Mouse (Mus musculus) lung, postnatal 14 days (tissue): ENCODE results near the gene C1qtnf9.

Source experiments
- DNase-seq: peaks from one replicate; pipeline ENCODE4 v3.0.0; 2021

C1qtnf9 gene

GRCm38 (mm10) chr14:60767884-60768283 is at the start of gene C1qtnf9:
TSS of gene C1qtnf9 (plus strand) at chr14:60768134.
- DNase-seq = no peak

GRCm38 (mm10) chr14:60721304-60721703 is 46.6 kb upstream of the C1qtnf9 start:
- no peak for DNase-seq

GRCm38 (mm10) chr14:60721938-60722337 is 46.0 kb upstream of the C1qtnf9 start:
- DNase-seq = no peak

DNA sequence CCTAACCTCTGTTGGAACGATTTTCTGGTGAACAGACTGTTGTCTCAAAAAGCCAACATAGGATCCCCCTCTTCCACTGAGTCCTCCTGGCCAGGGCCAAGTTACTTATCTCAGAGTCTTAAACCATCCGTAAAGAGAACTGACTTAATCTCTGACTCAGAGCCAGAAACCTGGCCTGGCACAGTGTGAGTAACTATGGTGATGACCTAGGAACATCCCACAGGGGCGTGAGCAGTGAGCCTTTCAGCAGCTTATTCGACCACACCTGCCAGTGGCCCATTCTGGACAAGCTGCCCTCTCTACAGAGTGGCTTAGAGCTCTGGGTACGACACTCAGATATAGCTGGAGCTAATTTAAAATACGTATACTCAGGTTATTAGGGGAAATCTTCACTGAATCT is 41.8 kb upstream of the C1qtnf9 start:
- DNase-seq = no peak

DNA sequence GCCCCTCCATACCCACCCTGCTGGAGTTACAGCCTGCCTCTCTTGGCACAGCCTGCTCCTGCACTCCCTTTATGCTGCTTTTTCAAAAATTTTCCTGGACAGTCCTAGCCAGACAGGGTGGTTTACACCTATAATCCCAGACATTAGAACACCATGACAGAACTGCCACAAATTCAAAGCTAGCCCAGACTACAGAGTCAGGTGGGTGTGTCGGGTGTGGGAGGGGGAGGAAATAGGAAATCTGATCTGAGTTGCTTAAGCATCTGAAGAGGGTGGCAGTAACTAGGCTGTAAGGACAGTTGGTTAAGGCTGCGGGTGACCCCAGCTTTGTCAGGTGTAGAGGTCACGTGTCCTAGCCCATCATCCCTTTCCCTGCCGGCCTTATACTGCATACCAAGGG is 40.8 kb upstream of the C1qtnf9 start:
- no peak for DNase-seq

DNA sequence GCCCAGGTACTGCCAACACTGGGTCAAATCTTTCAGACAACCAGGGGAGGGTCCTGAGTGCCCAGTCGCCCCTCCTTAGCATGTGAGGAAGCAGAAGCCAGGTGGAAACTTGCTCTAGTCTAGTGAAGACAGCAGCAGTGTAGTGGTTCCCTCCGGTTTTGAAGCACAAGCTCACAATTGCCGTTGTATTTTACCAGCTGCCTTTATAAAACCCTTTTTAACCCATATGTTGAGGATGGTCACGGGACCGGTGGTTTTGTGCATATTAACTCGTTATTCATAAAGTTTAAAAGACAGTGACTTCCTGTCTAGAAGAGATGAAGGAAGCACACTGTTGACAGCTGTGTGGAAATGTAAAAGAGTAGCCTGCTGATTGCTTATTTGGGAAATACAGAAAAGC is 35.9 kb upstream of the C1qtnf9 start:
- no peak for DNase-seq

DNA sequence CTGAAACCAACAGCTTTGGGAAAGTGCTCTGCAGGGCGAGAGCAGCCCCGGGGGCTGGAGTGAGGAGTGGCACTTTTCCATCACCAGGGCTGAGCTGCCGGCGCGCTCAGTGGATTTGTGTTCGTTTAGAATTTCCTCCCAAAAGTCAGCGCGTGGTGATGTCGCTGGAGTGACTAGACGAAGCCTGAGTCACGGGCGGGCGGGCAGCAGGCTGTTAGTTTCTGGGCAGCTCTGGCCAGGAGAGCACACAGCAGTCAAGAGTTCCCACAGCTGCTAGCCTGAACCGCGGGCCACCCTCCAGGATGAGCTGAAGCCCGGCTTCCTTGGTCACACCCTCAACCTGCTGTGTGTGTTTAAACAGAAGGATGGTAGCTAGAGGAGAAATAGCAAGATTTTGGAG is 35.1 kb upstream of the C1qtnf9 start:
- DNase-seq = peak; percentile 55

- no peak for DNase-seq
These were observed 34.2 kb upstream of the C1qtnf9 start for GRCm38 (mm10) chr14:60733706-60734105.

DNA sequence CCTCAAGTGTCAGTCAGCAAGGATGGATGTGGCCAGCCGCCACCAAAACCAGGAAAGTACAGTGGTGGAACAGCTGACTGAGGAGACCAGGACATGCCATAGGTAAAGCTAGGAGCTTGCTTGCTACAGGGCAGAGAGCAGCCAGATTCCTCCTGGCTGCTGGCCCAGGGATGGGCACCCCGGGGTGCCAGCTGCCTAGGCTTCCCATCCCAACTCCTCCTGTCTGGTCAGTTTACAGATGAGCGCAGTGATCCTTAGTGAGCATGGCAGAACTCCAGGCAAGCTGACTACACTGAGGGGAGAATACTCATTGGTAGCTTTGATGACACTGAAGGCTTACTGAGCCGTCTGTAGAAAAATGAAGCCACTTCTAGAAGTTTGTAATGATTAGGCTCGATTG is 32.7 kb upstream of the C1qtnf9 start:
- DNase-seq = no peak

GRCm38 (mm10) chr14:60735848-60736547 is 31.9 kb upstream of the C1qtnf9 start:
- DNase-seq = no peak

- peak; percentile 54 for DNase-seq
These were observed 31.2 kb upstream of the C1qtnf9 start for GRCm38 (mm10) chr14:60736591-60737192.

- DNase-seq = no peak
These were observed 30.7 kb upstream of the C1qtnf9 start for GRCm38 (mm10) chr14:60737202-60737611.

- peak; percentile 33 for DNase-seq
These were observed 29.4 kb upstream of the C1qtnf9 start for GRCm38 (mm10) chr14:60738434-60738938.

GRCm38 (mm10) chr14:60739155-60739554 is 28.8 kb upstream of the C1qtnf9 start:
- DNase-seq = no peak

DNA sequence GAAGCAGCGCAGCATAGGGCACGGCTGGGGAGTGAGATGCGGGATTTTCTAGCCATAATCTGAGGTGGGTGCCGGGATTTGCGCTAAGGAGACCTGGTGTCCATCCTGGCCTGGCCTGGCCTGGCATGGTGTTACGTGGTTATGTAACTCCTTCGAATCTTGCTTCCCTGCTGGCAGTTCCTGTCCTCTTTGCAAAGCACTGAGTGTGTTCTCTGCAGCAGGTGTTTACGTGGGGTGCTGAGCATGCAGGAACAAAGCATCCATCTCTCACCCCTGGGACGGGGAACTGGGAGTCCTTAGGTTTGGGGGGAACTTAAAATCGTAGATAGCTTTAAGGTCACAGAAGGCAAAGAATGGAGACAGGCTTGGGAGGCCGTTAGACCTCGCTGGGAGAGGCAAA is 28.3 kb upstream of the C1qtnf9 start:
- DNase-seq = no peak

- DNase-seq = no peak
These were observed 27.4 kb upstream of the C1qtnf9 start for GRCm38 (mm10) chr14:60740507-60740906.

GRCm38 (mm10) chr14:60741033-60741432 is 26.9 kb upstream of the C1qtnf9 start:
- DNase-seq = no peak

DNA sequence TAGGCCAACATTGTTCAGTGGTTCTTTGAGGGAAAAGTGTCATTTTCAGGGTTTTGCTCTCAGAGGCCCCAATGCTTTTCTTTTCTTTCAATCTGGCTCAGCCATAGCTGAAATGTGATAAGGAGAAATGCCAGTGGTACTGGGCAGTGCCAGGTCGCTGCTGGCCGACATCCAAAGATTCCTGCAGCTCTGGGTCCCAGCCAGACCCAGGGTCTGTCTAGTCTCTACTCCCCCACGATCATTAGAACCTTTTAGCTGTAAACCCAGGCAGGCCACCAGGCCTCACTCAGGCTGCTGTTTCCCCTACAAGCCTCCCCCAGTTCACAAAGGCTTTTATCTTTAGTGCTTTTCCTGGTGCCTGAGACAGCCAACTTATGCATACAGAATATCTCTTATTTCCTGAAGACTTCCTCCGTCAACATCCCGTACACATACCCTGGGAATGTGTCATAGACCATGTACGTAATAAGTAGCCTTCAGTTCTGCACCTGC is 26.4 kb upstream of the C1qtnf9 start:
- peak; percentile 56 for DNase-seq

DNA sequence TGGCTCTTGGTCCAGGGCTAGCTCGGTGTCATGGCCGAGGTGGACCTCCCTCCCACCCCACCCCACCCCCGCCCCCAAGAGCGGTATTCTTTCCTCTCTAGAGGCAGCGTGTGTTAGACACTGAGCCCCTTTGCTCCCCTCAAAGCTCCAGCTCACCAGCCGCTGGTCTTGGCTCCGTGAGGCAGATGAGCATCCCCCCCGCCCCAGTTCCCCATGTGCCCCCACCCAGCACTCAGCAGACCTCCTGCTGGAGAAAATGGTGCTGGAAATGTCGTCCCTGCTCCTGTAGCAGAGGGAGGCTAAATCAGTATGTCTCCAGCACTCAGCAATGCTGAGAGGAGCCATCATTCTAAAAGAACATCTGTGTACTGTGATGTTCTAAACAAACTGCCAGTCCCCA is 24.3 kb upstream of the C1qtnf9 start:
- DNase-seq = no peak

DNA sequence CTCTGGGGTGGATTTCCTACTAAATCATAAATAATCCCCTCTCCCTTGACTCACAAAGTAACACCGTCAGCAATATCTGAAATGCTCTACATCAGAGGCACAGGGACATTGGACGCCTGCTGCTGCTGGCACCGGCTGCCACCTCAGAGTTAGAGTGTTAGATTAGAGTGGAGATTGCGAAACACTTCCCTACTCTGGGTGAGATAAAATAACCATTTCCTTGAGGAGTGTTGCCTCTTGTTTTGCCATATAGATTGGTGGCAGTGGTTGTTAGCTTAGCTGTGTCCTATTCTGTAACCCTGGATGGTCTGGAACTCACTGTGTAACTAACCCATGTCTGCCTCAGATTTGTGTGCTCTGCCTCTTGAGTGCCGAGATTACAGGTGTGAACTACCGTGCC is 22.7 kb upstream of the C1qtnf9 start:
- DNase-seq = no peak

- no peak for DNase-seq
These were observed 21.8 kb upstream of the C1qtnf9 start for GRCm38 (mm10) chr14:60746141-60746540.

DNA sequence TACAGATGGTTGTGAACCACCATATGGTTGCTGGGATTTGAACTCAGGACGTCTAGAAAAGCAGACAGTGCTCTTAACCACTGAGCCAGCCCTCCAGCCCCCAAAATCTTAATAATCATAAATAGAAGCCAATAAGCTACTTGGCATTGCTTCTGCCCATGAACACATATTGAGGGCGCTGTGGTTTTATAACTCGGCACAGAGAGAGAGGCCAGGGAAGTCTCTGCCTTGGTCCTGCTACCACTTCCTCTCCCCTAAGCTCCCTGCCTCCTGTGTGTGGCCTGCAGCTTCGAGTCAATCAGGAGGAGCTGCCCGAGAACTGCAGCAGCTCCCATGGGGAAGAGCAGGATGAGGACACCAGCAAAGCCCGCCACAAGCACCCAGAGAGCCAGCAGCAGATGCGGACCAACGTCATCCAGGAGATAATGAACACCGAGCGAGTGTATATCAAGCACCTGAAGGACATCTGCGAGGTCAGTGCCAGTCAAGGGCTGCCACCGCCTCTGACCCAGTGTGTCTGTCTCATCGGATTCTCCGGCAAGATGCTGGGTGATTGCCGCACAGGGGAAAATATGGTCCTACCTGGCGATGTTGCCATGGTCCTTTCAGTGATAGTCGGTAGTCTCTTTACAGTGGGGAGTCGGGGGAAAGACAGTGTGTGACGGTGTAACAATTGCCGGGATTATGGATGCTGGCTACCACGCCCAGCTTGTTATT is 20.6 kb upstream of the C1qtnf9 start:
- no peak for DNase-seq

- no peak for DNase-seq
These were observed 18.1 kb upstream of the C1qtnf9 start for GRCm38 (mm10) chr14:60749880-60750279.

DNA sequence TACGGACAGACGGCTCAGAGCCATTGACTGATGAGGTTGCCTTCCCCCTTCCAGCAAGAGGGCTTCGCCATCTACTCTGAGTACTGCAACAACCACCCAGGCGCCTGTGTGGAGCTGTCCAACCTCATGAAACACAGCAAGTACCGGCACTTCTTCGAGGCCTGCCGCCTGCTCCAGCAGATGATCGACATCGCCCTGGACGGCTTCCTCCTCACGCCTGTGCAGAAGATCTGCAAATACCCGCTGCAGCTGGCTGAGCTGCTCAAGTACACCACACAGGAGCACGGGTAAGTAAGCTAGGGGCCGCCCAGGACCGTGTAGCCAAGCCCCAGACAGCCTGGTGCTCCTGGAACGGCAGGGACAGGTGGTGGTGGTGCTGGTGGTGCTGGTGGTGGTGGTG is 16.4 kb upstream of the C1qtnf9 start:
- DNase-seq = no peak
